Mouse (Mus musculus): Measurements from ENCODE around the gene B3galt4. TPM values are rescaled to one million over a fixed set of nuclear protein-coding genes. Genes with fewer than 3 reads are reported as not detected.

The B3galt4 gene
- polyA plus RNA-seq (2012; fragmentation: generic; extraction: Trizol), result 1 to 10 TPM in 1 of 2 experiments, under 1 TPM in 1; 0.66 to 1.2 TPM

GRCm38 (mm10) chr17:33951021-33951946 lies at the start of gene B3galt4:
Gene B3galt4, minus strand, starts transcription at chr17:33951488.

GRCm38 (mm10) chr17:34000150-34000537 lies 48.9 kb upstream of the B3galt4 start, which contains the start of gene H2-K1:
Gene H2-K1, minus strand, starts transcription at chr17:34000347.

GRCm38 (mm10) chr17:33955555-33956214 lies 4.4 kb upstream of the B3galt4 start, which contains the start of the genes Vps52 and Rps18:
Gene Vps52, plus strand, starts transcription at chr17:33955812.
Gene Rps18, minus strand, starts transcription at chr17:33956001.

GRCm38 (mm10) chr17:33940206-33940805 lies 11.0 kb downstream of the B3galt4 start, which contains the start of the genes Pfdn6 and Wdr46:
Gene Pfdn6, minus strand, starts transcription at chr17:33940343.
Gene Wdr46, plus strand, starts transcription at chr17:33940660.

GRCm38 (mm10) chr17:33929371-33930279 lies 21.7 kb downstream of the B3galt4 start, which contains the start of gene Rgl2:
Gene Rgl2, plus strand, starts transcription at chr17:33929543.

GRCm38 (mm10) chr17:33915671-33916250 lies 35.5 kb downstream of the B3galt4 start, which contains the start of the genes Tapbp and Zbtb22:
Gene Tapbp, plus strand, starts transcription at chr17:33915899.
Gene Zbtb22, plus strand, starts transcription at chr17:33915904.

GRCm38 (mm10) chr17:33909077-33909868 lies 42.0 kb downstream of the B3galt4 start, which contains the start of gene Daxx:
Gene Daxx, plus strand, starts transcription at chr17:33909414.

GRCm38 (mm10) chr17:33904835-33905234 lies 46.5 kb downstream of the B3galt4 start, which contains the start of gene Platr17:
Gene Platr17, plus strand, starts transcription at chr17:33905135.

Other genes with a start within 250 kb of the B3galt4 start
- 10 to 100 TPM; 40.8 to 81.8 TPM for gene March2, start 232.8 kb downstream of the B3galt4 start, polyA plus RNA-seq (2012; fragmentation: generic; extraction: Trizol)
- gene Rab11b, start 191.0 kb downstream of the B3galt4 start, polyA plus RNA-seq (2012; fragmentation: generic; extraction: Trizol), result 100 to 1,000 TPM in 1 of 2 experiments, 10 to 100 TPM in 1; 96.4 to 219 TPM
- 100 to 1,000 TPM in 1 of 2 experiments, 10 to 100 TPM in 1; 32.8 to 266 TPM for gene Angptl4, start 169.7 kb downstream of the B3galt4 start, polyA plus RNA-seq (2012; fragmentation: generic; extraction: Trizol)
- 1 to 10 TPM; 1.0 to 4.9 TPM for gene Kank3, start 141.0 kb downstream of the B3galt4 start, polyA plus RNA-seq (2012; fragmentation: generic; extraction: Trizol)
- gene Rps28, start 126.9 kb downstream of the B3galt4 start, polyA plus RNA-seq (2012; fragmentation: generic; extraction: Trizol), result over 10,000 TPM; 10,760 to 16,218 TPM
- 100 to 1,000 TPM; 479 to 931 TPM for gene Ndufa7, start 126.9 kb downstream of the B3galt4 start, polyA plus RNA-seq (2012; fragmentation: generic; extraction: Trizol)
- 100 to 1,000 TPM in 1 of 2 experiments, 10 to 100 TPM in 1; 81.6 to 103 TPM for gene Cd320, start 108.4 kb downstream of the B3galt4 start, polyA plus RNA-seq (2012; fragmentation: generic; extraction: Trizol)
- not detected for gene Gm7029, start 77.7 kb downstream of the B3galt4 start, polyA plus RNA-seq (2012; fragmentation: generic; extraction: Trizol)
- 10 to 100 TPM; 39.2 to 77.3 TPM for gene Kifc1, start 60.8 kb downstream of the B3galt4 start, polyA plus RNA-seq (2012; fragmentation: generic; extraction: Trizol)
- under 1 TPM in 1 of 2 experiments, not detected in 1; 0.06 TPM for gene Platr17, start 46.4 kb downstream of the B3galt4 start, polyA plus RNA-seq (2012; fragmentation: generic; extraction: Trizol)
- gene Daxx, start 42.1 kb downstream of the B3galt4 start, polyA plus RNA-seq (2012; fragmentation: generic; extraction: Trizol), result 10 to 100 TPM; 13.4 to 31.0 TPM
- gene Tapbp, start 35.6 kb downstream of the B3galt4 start, polyA plus RNA-seq (2012; fragmentation: generic; extraction: Trizol), result 100 to 1,000 TPM in 1 of 2 experiments, 10 to 100 TPM in 1; 39.2 to 255 TPM
- 10 to 100 TPM; 20.9 to 42.1 TPM for gene Zbtb22, start 35.6 kb downstream of the B3galt4 start, polyA plus RNA-seq (2012; fragmentation: generic; extraction: Trizol)
- gene Rgl2, start 21.9 kb downstream of the B3galt4 start, polyA plus RNA-seq (2012; fragmentation: generic; extraction: Trizol), result 10 to 100 TPM; 19.9 to 40.0 TPM
- 100 to 1,000 TPM; 122 to 253 TPM for gene Pfdn6, start 11.1 kb downstream of the B3galt4 start, polyA plus RNA-seq (2012; fragmentation: generic; extraction: Trizol)
- 10 to 100 TPM; 25.4 to 28.0 TPM for gene Wdr46, start 10.8 kb downstream of the B3galt4 start, polyA plus RNA-seq (2012; fragmentation: generic; extraction: Trizol)
- gene Vps52, start 4.3 kb upstream of the B3galt4 start, polyA plus RNA-seq (2012; fragmentation: generic; extraction: Trizol), result 10 to 100 TPM; 20.0 to 36.5 TPM
- gene Rps18, start 4.5 kb upstream of the B3galt4 start, polyA plus RNA-seq (2012; fragmentation: generic; extraction: Trizol), result 100 to 1,000 TPM; 437 to 511 TPM
- 10 to 100 TPM in 1 of 2 experiments, 1 to 10 TPM in 1; 4.9 to 16.7 TPM for gene H2-K1, start 48.9 kb upstream of the B3galt4 start, polyA plus RNA-seq (2012; fragmentation: generic; extraction: Trizol)
- gene Ring1, start 73.2 kb upstream of the B3galt4 start, polyA plus RNA-seq (2012; fragmentation: generic; extraction: Trizol), result 10 to 100 TPM; 21.3 to 55.6 TPM
- 10 to 100 TPM; 28.3 to 67.1 TPM for gene H2-Ke6, start 76.6 kb upstream of the B3galt4 start, polyA plus RNA-seq (2012; fragmentation: generic; extraction: Trizol)
- gene Slc39a7, start 80.2 kb upstream of the B3galt4 start, polyA plus RNA-seq (2012; fragmentation: generic; extraction: Trizol), result 100 to 1,000 TPM; 129 to 161 TPM
- 10 to 100 TPM; 41.4 to 60.6 TPM for gene Rxrb, start 80.3 kb upstream of the B3galt4 start, polyA plus RNA-seq (2012; fragmentation: generic; extraction: Trizol)
- gene Col11a2, start 87.9 kb upstream of the B3galt4 start, polyA plus RNA-seq (2012; fragmentation: generic; extraction: Trizol), result 1 to 10 TPM in 1 of 2 experiments, under 1 TPM in 1; 0.06 to 3.6 TPM
- not detected for gene H2-Oa, start 140.9 kb upstream of the B3galt4 start, polyA plus RNA-seq (2012; fragmentation: generic; extraction: Trizol)
- gene H2-DMa, start 168.1 kb upstream of the B3galt4 start, polyA plus RNA-seq (2012; fragmentation: generic; extraction: Trizol), result 10 to 100 TPM in 1 of 2 experiments, 1 to 10 TPM in 1; 5.1 to 26.0 TPM
- gene Brd2, start 171.1 kb upstream of the B3galt4 start, polyA plus RNA-seq (2012; fragmentation: generic; extraction: Trizol), result 100 to 1,000 TPM in 1 of 2 experiments, 10 to 100 TPM in 1; 56.1 to 145 TPM
- under 1 TPM; 0.04 to 0.47 TPM for gene H2-DMb2, start 191.8 kb upstream of the B3galt4 start, polyA plus RNA-seq (2012; fragmentation: generic; extraction: Trizol)
- gene H2-DMb1, start 201.6 kb upstream of the B3galt4 start, polyA plus RNA-seq (2012; fragmentation: generic; extraction: Trizol), result under 1 TPM; 0.12 to 0.91 TPM
- gene Tap1, start 236.1 kb upstream of the B3galt4 start, polyA plus RNA-seq (2012; fragmentation: generic; extraction: Trizol), result 1 to 10 TPM in 1 of 2 experiments, under 1 TPM in 1; 0.30 to 5.7 TPM
- 1 to 10 TPM in 1 of 2 experiments, under 1 TPM in 1; 0.21 to 2.7 TPM for gene Psmb9, start 236.3 kb upstream of the B3galt4 start, polyA plus RNA-seq (2012; fragmentation: generic; extraction: Trizol)
- gene Psmb8, start 246.2 kb upstream of the B3galt4 start, polyA plus RNA-seq (2012; fragmentation: generic; extraction: Trizol), result 1 to 10 TPM in 1 of 2 experiments, under 1 TPM in 1; 0.05 to 1.6 TPM

All from C3H10T1/2 (cell line).